Mouse (Mus musculus): Measurements from ENCODE around the gene Cmtm6. TPM values are rescaled to one million over a fixed set of nuclear protein-coding genes. Genes with fewer than 3 reads are reported as not detected.

The Cmtm6 gene
- 8.7 and 10.8 TPM in 2 replicates for polyA plus RNA-seq (2012; rRNA removed)
- 20.1 and 24.2 TPM in 2 replicates for polyA plus RNA-seq (2014; fragmentation: Nextera tagmentation; extraction: Ambion mirVana)

GRCm38 (mm10) chr9:114731011-114731755 lies at the start of gene Cmtm6:
Gene Cmtm6 (plus strand): TSS chr9:114731116.
- peak within 1 kb of the TSS; percentile 88 for H3K9ac ChIP-seq (replicated peaks)
- DNase-seq (ENCODE audit: low read depth in 3 of 3, low spot score in 3 of 3), result peak; percentile 90 to 93 (median 91)
- peak within 1 kb of the TSS; percentile 84 to 96 for H3K4me3 ChIP-seq (ENCODE audit: insufficient read depth in 1 of 2, low read depth in 2 of 2, low read length in 2 of 2)
- no peaks in the 10 kb centered on the region for H3K9me3 ChIP-seq (ENCODE audit: control insufficient read depth, low read length)
- WGBS (ENCODE audit: insufficient replicate concordance), result under 1% methylated on average over 52 of the region's 53 CpGs
- TF ChIP-seq EP300 (IDR thresholded peaks at IDR 0.05; ENCODE audit: low read depth), result no peak
- TF ChIP-seq CTCF (IDR thresholded peaks at IDR 0.05; ENCODE audit: low read depth), result peak; percentile 72
- peaks cover 31 to 32% of the 10 kb centered on the region in 2 experiments for H3K4me1 ChIP-seq (replicated peaks; ENCODE audit: control insufficient read depth in 2 of 2, insufficient read depth in 2 of 2, low read length in 1 of 2)
- no peaks in the 10 kb centered on the region for H3K36me3 ChIP-seq (replicated peaks; ENCODE audit: control insufficient read depth, insufficient read depth, low read depth)
- H3K27ac ChIP-seq, result peak within 1 kb of the TSS; percentile 89
- H3K4me2 ChIP-seq (ENCODE audit: low read depth), result peak within 1 kb of the TSS; percentile 96
- ATAC-seq (ENCODE audit: insufficient read depth), result peak; percentile 90
- no peaks in the 10 kb centered on the region for H3K27me3 ChIP-seq (ENCODE audit: control insufficient read depth, insufficient read depth, low read length)

GRCm38 (mm10) chr9:114682193-114682592 lies 48.7 kb upstream of the Cmtm6 start:
- no peaks in the 10 kb centered on the region for H3K27me3 ChIP-seq (ENCODE audit: control insufficient read depth, insufficient read depth, low read length)
- H3K9ac ChIP-seq (replicated peaks), result no peak overlapping the region
- DNase-seq (ENCODE audit: low read depth in 3 of 3, low spot score in 3 of 3), result no peak
- no peak overlapping the region for H3K27ac ChIP-seq
- H3K4me3 ChIP-seq (ENCODE audit: insufficient read depth in 1 of 2, low read depth in 2 of 2, low read length in 2 of 2), result no peak overlapping the region
- TF ChIP-seq CTCF (IDR thresholded peaks at IDR 0.05; ENCODE audit: low read depth) (no peak), EP300 (IDR thresholded peaks at IDR 0.05; ENCODE audit: low read depth) (no peak)
- no peak overlapping the region for H3K4me2 ChIP-seq (ENCODE audit: low read depth)
- H3K4me1 ChIP-seq (replicated peaks; ENCODE audit: control insufficient read depth in 2 of 2, insufficient read depth in 2 of 2, low read length in 1 of 2), result no peaks in the 10 kb centered on the region
- ATAC-seq (ENCODE audit: insufficient read depth), result no peak
- H3K36me3 ChIP-seq (replicated peaks; ENCODE audit: control insufficient read depth, insufficient read depth, low read depth), result no peaks in the 10 kb centered on the region
- WGBS (ENCODE audit: insufficient replicate concordance), result 57% methylated on average over 4 of the region's 4 CpGs
- no peaks in the 10 kb centered on the region for H3K9me3 ChIP-seq (ENCODE audit: control insufficient read depth, low read length)

- 38% methylated on average over 7 of the region's 7 CpGs for WGBS (ENCODE audit: insufficient replicate concordance)
Measured at GRCm38 (mm10) chr9:114686245-114686644, 44.7 kb upstream of the Cmtm6 start.

GRCm38 (mm10) chr9:114687639-114688038 lies 43.3 kb upstream of the Cmtm6 start:
- Histone ChIP-seq H3K27ac (no peak overlapping the region; the same call in 1 of the 2 replicates), H3K4me3 (ENCODE audit: insufficient read depth in 1 of 2, low read depth in 2 of 2, low read length in 2 of 2) (peak overlapping the region; percentile 66 to 90), H3K36me3 (replicated peaks; ENCODE audit: control insufficient read depth, insufficient read depth, low read depth) (peaks cover 3% of the 10 kb centered on the region), H3K9ac (replicated peaks) (peak overlapping the region; percentile 83), H3K27me3 (ENCODE audit: control insufficient read depth, insufficient read depth, low read length) (no peaks in the 10 kb centered on the region), H3K4me2 (ENCODE audit: low read depth) (peak overlapping the region; percentile 99), H3K9me3 (ENCODE audit: control insufficient read depth, low read length) (no peaks in the 10 kb centered on the region), H3K4me1 (replicated peaks; ENCODE audit: control insufficient read depth in 2 of 2, insufficient read depth in 2 of 2, low read length in 1 of 2) (peaks cover 12 to 13% of the 10 kb centered on the region in 2 experiments; a peak in 3 of 4 replicates)
- DNase-seq (ENCODE audit: low read depth in 3 of 3, low spot score in 3 of 3) (no peak), ATAC-seq (ENCODE audit: insufficient read depth) (no peak)
- 74% methylated on average over 13 of the region's 13 CpGs for WGBS (ENCODE audit: insufficient replicate concordance)
- TF ChIP-seq EP300 (IDR thresholded peaks at IDR 0.05; ENCODE audit: low read depth) (no peak), CTCF (IDR thresholded peaks at IDR 0.05; ENCODE audit: low read depth) (no peak)

More at GRCm38 (mm10) chr9:114686245-114686644, 44.7 kb upstream of the Cmtm6 start:
- TF ChIP-seq CTCF (IDR thresholded peaks at IDR 0.05; ENCODE audit: low read depth), result no peak
- TF ChIP-seq EP300 (IDR thresholded peaks at IDR 0.05; ENCODE audit: low read depth), result no peak
- Histone ChIP-seq H3K4me1 (replicated peaks; ENCODE audit: control insufficient read depth in 2 of 2, insufficient read depth in 2 of 2, low read length in 1 of 2) (peaks cover 12 to 13% of the 10 kb centered on the region in 2 experiments; a peak in 3 of 4 replicates), H3K9me3 (ENCODE audit: control insufficient read depth, low read length) (no peaks in the 10 kb centered on the region), H3K9ac (replicated peaks) (no peak overlapping the region), H3K27me3 (ENCODE audit: control insufficient read depth, insufficient read depth, low read length) (no peaks in the 10 kb centered on the region), H3K27ac (no peak overlapping the region), H3K36me3 (replicated peaks; ENCODE audit: control insufficient read depth, insufficient read depth, low read depth) (no peaks in the 10 kb centered on the region), H3K4me2 (ENCODE audit: low read depth) (no peak overlapping the region), H3K4me3 (ENCODE audit: insufficient read depth in 1 of 2, low read depth in 2 of 2, low read length in 2 of 2) (no peak overlapping the region)
- DNase-seq (ENCODE audit: low read depth in 3 of 3, low spot score in 3 of 3), result no peak
- no peak for ATAC-seq (ENCODE audit: insufficient read depth)

GRCm38 (mm10) chr9:114688252-114688952 lies 42.5 kb upstream of the Cmtm6 start, which contains the start of gene Dync1li1:
Gene Dync1li1 (plus strand): TSS chr9:114688790.
- Histone ChIP-seq H3K4me1 (replicated peaks; ENCODE audit: control insufficient read depth in 2 of 2, insufficient read depth in 2 of 2, low read length in 1 of 2) (peaks cover 12 to 13% of the 10 kb centered on the region in 2 experiments; a peak in 3 of 4 replicates), H3K36me3 (replicated peaks; ENCODE audit: control insufficient read depth, insufficient read depth, low read depth) (peaks cover 7% of the 10 kb centered on the region), H3K9ac (replicated peaks) (peak within 1 kb of the TSS; percentile 83), H3K27ac (peak within 1 kb of the TSS; percentile 76), H3K4me3 (ENCODE audit: insufficient read depth in 1 of 2, low read depth in 2 of 2, low read length in 2 of 2) (peak within 1 kb of the TSS; percentile 74 to 90), H3K4me2 (ENCODE audit: low read depth) (peak within 1 kb of the TSS; percentile 99), H3K9me3 (ENCODE audit: control insufficient read depth, low read length) (no peaks in the 10 kb centered on the region), H3K27me3 (ENCODE audit: control insufficient read depth, insufficient read depth, low read length) (no peaks in the 10 kb centered on the region)
- ATAC-seq (ENCODE audit: insufficient read depth) (peak; percentile 96), DNase-seq (ENCODE audit: low read depth in 3 of 3, low spot score in 3 of 3) (peak; percentile 89 to 93 (median 90))
- TF ChIP-seq CTCF (IDR thresholded peaks at IDR 0.05; ENCODE audit: low read depth) (no peak), EP300 (IDR thresholded peaks at IDR 0.05; ENCODE audit: low read depth) (no peak)
- WGBS (ENCODE audit: insufficient replicate concordance), result under 1% methylated on average over 57 of the region's 57 CpGs

Measured in liver, embryonic 14.5 days (tissue).